Mouse (Mus musculus): ENCODE results near the gene 5430427O19Rik. TPM values are rescaled to one million over a fixed set of nuclear protein-coding genes. Genes with fewer than 3 reads are reported as not detected.

Gene 5430427O19Rik
- polyA plus RNA-seq (2012; rRNA removed), result 0.23 and 0.24 TPM in 2 replicates

DNA sequence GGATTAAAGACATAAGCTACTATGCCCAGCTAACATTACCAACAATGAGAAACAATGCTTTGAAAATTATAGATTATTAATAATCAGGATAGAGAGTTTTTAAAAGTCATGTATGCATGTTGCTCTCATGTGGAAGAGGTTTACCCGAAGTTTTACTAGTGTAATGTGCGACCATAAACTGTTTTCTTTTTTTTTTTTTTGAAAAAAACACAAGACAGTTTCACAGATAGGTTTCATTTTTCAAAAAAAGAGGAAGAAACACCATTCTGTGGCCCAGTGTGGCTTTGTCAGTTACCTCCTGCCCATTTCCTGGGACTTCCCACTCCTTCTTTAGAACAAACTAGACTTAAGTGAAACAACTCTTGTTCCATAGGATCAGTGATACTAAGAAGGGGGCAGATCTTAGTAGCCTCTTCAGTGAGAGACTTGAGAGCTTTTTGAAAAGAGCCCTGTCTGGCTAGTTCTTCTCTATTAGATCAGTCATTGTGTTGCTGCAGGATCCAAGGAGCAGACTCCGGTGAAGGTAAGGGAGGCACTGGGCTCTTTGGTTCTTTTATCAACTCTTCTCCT, at the start of gene 5430427O19Rik:
Gene 5430427O19Rik (plus strand): TSS at position 441 of the 570 bp plus-strand sequence.
- DNase-seq (ENCODE audit: low read depth), result no peak

DNA sequence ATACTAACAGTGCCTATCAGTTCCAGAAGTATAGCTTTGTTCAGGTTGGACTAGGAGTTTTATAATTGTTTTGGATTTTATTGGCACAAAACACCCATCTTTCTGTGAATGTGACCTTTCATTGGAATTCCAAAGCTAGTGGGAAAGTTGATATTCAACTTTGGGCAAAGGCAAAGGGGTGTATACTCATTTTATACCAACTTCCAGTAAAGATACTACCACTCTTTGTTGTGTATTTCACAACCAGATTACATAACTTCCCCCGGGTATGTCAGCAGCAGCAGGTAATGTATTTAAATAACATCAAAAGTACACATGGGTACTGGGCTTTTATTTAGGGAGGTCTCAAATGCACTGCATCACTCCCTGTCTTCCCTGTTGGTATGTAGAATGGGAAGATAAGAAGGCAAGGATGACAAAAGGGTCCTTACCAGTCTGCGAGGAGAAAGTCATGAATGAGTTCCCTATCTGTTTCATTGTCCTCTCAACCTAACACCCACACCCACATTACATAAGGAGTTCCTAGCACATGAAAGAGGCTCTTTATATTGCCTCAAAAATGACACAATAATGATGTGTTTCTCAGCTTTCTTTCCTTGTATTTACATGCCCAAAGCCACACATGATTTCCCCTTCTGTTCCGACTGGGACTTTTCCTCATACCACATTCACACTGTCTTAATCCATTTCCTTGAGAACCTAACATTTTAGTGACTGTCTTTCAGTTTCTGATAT, 42.3 kb upstream of the 5430427O19Rik start:
- peak; percentile 33 for DNase-seq (ENCODE audit: low read depth)

GRCm38 (mm10) chrX:85829000-85829399, 41.2 kb upstream of the 5430427O19Rik start:
- no peak for DNase-seq (ENCODE audit: low read depth)

GRCm38 (mm10) chrX:85839174-85839573, 31.0 kb upstream of the 5430427O19Rik start:
- no peak for DNase-seq (ENCODE audit: low read depth)

- DNase-seq (ENCODE audit: low read depth), result no peak
Observed at GRCm38 (mm10) chrX:85855938-85856337, 14.2 kb upstream of the 5430427O19Rik start.

- DNase-seq (ENCODE audit: low read depth), result no peak
Observed at GRCm38 (mm10) chrX:85857169-85857568, 13.0 kb upstream of the 5430427O19Rik start.

DNA sequence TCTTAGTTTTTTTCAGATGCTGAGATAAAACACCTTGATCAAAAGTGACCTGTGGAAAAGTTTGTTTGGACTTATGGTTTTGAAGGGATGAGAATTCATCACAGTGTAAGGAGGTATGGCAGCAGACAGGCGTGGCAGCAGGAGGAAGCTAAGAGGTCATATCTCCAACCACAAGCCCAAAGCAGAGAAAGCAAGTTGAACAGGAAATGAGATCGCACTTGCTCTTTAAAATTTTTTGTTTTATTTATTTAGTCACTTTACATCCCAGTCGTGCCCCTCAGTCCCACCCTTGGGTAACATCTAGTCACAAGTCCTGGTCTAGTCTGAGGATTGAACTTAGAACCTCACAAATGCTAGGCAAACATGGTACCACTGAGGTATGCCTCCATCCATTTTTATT, 2.1 kb upstream of the 5430427O19Rik start:
- DNase-seq (ENCODE audit: low read depth), result no peak

GRCm38 (mm10) chrX:85871371-85872056, 1.4 kb downstream of the 5430427O19Rik start:
- DNase-seq (ENCODE audit: low read depth), result no peak

- no peak for DNase-seq (ENCODE audit: low read depth)
Observed at GRCm38 (mm10) chrX:85874367-85874766, 4.2 kb downstream of the 5430427O19Rik start.

GRCm38 (mm10) chrX:85875951-85876350, 5.8 kb downstream of the 5430427O19Rik start:
- no peak for DNase-seq (ENCODE audit: low read depth)

DNA sequence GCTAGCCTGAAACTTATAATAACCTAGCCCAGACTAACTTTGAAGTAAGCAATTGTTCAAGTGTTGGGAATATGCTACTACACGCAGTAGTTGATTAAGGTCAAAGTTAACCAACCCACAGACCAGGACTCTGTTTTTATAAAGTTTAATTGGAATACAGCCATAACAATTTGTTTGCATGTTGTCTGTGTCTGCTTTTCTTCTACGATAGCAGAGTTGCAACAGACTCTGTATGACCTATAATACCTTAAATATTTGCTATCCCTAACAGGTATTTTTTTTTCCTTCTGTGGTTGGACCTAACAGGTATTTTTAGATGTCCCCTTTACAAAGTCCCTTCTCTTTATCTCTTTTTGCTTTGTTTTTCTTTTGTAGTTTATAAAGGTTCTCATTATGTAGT, 7.6 kb downstream of the 5430427O19Rik start:
- DNase-seq (ENCODE audit: low read depth), result no peak

GRCm38 (mm10) chrX:85878293-85878692, 8.1 kb downstream of the 5430427O19Rik start:
- DNase-seq (ENCODE audit: low read depth), result no peak

DNA sequence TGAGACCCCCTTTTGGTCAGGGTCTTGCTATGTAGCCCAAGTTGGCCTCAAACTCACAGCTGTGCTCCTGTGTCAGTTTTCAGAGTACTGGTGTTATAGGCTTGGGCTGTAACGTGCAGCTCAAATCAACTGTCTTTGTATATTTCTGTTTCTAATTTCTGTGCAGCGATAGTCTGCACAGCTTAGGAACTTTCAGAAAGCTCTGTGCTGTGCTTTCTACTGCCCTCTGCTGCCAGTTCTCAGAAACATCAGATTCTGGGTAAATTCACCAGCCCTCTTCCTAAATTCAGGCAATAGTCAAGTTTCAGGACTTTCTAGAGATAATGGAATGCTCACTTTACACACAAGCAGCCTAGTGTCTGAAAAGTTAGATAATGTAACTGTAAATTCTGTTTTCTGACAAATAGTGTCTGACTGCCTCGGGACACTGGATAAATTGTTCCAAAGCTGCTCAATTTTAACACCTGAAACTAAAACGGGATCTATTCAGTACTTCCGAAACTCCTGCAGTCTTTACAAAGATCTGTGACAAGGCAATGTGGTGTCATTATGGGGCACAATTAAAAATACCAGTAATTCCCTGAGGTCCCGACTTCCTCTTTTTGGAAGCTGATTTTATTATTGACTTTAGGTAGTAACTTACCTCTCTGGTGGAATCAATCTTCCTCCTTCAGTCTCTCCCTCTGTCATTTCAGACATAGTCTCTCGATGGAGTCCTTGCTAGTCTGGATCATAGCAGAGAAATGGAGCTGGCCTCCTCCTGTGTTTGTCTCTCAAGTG, 9.2 kb downstream of the 5430427O19Rik start:
- DNase-seq (ENCODE audit: low read depth), result no peak

DNA sequence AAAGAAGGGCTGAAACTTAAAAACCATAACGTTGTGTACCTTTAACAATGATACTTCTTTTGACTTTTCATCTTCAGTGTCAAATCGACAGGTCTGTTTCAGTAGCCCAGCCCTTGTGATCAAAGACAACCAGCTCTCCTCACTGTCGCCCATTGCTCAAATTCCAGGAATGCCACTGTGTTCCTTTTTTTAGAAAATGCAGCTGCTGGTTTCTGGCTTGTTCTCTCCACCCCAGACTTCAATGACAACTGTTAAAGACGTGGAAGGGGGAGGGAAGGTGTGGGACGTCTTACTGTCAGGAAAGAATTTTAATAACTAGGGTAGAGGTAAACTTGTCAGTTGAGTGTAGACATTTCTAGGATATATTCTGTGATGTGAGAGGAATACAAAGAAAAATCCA, 16.5 kb downstream of the 5430427O19Rik start:
- no peak for DNase-seq (ENCODE audit: low read depth)

GRCm38 (mm10) chrX:85901195-85901594, 31.0 kb downstream of the 5430427O19Rik start:
- no peak for DNase-seq (ENCODE audit: low read depth)

GRCm38 (mm10) chrX:85919034-85919433, 48.9 kb downstream of the 5430427O19Rik start:
- DNase-seq (ENCODE audit: low read depth), result no peak

DNA sequence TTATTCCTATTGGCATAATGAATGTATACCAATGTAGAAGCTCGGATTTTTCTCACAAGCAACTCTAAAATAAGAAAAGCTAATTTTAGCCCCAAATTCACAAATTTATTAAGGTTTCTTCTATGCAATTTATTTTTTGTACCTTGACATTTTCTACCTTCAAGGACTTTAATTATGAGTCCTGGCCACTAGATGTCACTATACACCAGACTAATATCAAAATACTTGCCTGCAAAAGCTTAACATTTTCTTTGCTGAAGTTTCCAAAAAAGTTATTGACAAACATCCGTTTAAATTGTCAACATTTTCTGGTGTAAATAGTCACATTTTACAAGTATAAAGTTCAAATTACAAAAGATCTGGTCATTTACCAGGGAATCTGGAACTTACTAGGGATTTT, 62.8 kb downstream of the 5430427O19Rik start:
- no peak for DNase-seq (ENCODE audit: low read depth)

Other genes starting within 250 kb of the 5430427O19Rik start
- 19.0 and 28.6 TPM in 2 replicates for gene Gk, start 93.5 kb upstream of the 5430427O19Rik start, polyA plus RNA-seq (2012; rRNA removed)
- not detected in 2 replicates for gene Samt3, start 173.8 kb downstream of the 5430427O19Rik start, polyA plus RNA-seq (2012; rRNA removed)

All from gonadal fat pad, adult 2 months (tissue).